Mouse (Mus musculus): ENCODE data around the gene Slc22a19.

GRCm38 (mm10) chr19:7711148-7711547, at the start of gene Slc22a19:
- TF ChIP-seq CTCF (IDR thresholded peaks at IDR 0.05; ENCODE audit: low read depth) (no peak), EP300 (IDR thresholded peaks at IDR 0.05; ENCODE audit: low read depth) (no peak)
